Mouse (Mus musculus): ENCODE measurements around the gene Wdr18.

Wdr18 gene

DNA sequence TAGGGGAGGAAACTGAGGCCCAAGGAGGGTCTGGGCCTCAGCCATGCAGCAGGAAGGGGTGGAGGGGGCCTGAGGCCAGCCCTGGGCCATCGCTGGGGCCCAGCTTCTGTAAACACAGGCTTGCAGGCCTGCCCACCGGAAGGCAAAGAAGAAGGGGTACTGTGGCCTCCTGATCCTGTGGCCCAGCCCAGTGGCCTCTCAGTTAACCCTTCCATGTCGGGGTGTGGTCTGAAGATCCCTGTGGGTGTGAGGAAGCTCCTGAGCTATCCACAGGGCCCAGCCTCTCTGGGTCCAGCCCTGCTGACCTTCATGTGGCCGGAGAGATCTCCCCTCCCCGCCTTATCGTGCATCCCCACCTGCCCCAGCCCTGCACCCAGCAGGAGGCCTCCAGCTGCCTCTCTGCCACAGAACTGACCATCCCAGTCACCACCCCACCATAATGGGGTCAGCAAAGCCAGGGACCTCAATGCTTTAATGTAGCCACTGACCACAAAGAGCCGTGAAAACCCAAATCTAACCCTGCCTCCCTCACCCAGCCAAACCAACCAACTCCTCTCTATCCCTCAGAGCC lies 13.1 kb upstream of the Wdr18 start:
- no peak for DNase-seq (ENCODE audit: low read depth in 2 of 2, low spot score in 2 of 2)

DNA sequence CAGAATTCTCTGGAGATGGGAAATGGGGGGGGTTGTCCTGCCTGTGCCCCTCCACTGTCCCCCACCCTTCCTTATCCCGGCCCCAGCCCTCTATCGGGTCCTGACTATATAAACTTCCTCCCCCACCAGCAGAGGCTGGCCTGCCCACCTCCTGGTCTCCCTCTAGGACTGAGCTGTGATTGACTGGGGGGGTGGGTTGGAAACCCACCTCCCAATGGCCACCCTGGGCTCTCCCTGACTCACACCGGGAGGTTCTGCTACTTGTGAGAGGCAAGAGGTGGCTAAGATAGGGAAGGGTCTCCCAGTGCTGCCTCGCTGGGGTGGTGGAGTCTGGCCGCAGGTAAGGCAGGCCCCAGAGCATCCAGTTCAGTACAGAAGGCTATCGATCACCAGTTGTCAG lies 12.4 kb upstream of the Wdr18 start:
- no peak for DNase-seq (ENCODE audit: low read depth in 2 of 2, low spot score in 2 of 2)

DNA sequence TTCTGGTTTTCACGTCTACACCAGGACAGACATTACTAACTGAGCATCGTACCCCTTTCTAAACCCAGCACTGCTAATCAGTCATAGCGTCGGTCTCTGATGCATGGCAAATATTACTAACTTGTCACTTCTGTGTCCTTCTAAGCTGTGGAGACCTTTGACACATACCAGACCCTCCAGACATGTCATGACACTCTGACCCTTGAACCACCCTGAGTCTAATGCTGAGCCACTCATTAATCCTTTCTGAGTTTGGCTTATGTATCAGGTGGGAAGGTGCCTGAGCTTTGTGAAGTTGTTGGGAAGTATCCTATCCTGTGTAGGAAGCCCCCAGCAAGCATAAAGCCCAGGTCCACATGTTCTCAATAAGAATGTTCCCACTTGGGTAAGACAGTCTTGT lies 10.1 kb upstream of the Wdr18 start:
- no peak for DNase-seq (ENCODE audit: low read depth in 2 of 2, low spot score in 2 of 2)

DNA sequence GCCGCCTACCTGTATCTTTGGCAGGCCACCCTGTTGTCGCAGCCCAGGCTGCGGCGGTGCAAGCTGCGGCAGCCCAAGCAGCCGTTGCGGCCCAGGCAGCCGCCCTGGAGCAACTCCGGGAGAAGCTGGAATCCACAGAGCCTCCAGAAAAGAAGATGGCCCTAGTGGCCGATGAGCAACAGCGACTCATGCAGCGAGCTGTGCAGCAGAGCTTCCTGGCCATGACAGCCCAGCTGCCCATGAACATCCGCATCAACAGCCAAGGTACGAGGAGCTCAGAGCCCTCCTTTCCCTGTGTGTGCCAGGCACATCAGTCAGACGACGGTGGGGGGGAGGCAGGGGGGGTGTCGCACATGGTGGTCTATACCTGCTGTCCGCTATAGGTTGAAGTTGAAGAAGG lies 9.3 kb upstream of the Wdr18 start:
- DNase-seq (ENCODE audit: low read depth in 2 of 2, low spot score in 2 of 2), result no peak

DNA sequence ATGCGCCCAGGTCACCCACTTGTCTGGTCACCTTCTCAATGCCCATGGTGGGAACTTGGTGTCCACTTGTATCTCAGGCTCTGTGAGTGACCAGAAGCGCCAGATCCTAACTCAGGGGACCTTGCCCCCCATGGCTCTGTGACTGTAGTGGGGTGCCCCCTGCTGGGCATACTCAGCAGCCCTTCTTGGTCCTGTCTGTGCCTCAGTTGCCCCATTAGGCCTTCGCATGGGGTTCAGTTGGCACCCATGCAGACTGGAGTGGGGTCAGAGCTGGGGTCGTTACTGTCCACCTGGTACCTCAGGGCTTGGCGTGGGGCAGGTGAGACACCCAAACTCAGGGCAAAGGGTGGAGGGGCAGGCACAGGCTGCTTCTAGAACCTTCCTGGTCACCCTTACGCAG lies 6.0 kb upstream of the Wdr18 start:
- DNase-seq (ENCODE audit: low read depth in 2 of 2, low spot score in 2 of 2), result peak in 1 of 2 experiments; percentile 11

DNA sequence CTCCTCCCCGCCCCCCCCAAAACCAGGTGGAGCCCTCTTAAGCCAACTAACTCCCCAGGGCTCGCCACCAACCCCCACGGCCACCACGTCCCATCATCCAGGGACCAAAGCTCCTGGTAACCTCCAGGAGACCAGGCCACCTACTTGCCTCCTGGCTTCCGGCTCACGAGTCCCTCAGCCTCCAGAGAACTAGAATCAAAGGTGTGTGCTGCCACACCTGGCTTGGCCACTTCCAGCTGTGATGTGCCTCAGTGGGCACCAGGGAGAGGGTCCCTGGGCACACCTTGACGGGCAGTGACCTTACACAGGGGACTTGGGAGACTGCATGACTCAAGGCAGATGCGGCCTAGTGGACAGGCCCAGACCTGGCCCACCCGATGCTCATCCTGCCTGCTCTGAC lies 4.3 kb upstream of the Wdr18 start:
- DNase-seq (ENCODE audit: low read depth in 2 of 2, low spot score in 2 of 2), result no peak

DNA sequence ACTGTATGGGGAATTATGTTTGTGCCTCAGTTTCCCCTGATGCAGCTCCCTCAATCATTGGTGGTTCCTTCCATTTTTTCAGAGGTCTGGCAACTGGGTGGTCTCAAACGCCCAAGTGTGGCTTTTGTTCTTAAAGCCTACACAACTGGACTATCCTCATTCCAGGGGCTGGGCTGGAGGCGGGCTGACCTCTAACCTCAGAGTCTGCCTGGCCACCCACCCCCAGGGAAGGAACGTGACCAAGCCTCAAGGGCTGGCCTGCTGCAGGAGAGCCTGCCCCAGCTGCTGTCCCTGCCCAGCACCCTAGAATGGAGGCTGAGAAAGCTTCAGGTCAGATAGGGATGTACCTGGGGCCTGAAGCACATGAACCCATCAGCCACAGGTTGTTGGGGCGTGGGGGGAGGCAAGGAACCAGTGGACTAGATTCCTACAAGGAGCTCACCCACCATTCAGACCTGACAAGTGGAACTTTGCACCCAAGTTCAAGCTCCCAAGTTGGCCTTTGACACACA lies 3.3 kb upstream of the Wdr18 start:
- no peak for DNase-seq (ENCODE audit: low read depth in 2 of 2, low spot score in 2 of 2)

DNA sequence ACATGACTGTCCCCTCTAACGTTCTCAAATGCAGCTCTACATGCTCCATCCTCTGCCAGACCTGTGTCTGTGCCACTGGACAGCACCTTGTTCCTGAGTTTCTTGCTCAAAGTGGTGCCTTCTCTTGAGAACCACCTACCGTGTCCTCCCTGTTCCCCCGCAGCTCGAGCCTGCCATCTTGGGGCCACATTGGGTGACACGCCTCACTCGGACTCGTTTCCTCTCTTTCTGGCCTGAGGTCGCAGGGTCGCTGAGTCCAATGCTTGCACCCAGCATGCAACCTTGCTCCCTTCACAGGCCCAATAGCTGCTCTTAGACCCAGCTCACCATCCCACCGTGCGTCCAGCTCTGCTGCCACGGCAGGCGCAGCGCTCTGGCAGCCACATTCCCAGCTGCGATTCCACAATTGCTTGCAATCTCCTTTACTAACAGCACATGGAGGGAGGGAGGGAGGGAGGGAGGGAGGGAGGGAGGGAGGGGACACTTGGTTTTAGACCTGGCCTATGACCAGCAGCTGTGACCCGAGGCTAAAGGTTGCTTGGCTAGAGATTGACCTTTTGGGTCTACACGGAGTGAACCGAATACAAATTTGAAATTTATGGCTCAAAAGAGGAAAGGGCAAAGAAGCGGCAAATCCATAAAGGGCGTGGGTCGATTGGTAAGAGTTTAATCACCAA lies 1.7 kb upstream of the Wdr18 start:
- peak; percentile 68 to 76 for DNase-seq (ENCODE audit: low read depth in 2 of 2, low spot score in 2 of 2)

DNA sequence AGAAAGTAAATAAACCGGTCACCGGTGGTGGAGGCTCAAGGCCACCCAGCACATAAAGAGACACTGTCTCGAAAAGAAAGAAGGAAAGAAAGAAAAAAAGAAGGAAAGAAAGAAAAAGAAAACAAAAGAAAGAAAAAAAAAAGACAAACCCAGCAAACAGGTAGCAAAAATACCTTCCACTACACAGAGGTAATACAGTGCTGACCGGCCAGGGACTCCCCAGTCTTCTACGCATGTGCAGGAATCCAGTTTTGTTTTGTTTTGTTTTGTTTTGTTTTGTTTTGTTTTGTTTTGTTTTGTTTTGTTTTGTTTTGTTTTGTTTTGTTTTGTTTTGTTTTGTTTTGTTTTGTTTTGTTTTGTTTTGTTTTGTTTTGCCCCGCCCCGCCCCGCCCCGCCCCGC lies 540 bp upstream of the Wdr18 start:
- DNase-seq (ENCODE audit: low read depth in 2 of 2, low spot score in 2 of 2), result peak in 1 of 2 experiments; percentile 29

DNA sequence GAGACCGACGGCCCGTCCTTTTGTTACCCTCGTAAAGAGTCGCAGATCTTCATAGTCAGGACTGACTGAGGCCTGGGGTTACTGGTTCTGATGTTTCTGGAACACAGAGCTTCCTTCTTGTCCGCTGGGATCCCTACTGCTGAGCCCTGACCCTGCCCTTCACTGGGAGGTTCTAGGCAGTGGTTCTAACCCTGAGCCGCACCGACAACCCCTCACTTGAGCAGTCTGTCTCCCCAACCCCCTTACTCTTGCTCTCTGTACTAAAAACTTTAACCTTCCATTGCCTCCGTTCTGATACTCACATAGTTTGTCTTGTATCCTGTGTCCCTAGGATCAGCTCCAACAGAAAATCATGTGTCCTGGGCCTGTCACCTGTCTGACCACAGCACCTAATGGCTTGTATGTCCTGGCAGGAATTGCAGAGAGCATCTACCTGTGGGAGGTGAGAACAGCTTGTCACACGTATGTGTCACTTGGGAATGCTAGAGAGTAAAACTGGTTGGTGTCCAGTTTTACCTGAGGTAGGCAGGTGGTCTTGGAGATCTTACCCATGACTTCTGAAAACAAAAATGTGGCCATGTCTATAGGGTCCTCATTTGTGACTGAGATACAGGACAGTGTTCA lies 831 bp downstream of the Wdr18 start:
- DNase-seq (ENCODE audit: low read depth in 2 of 2, low spot score in 2 of 2), result no peak

DNA sequence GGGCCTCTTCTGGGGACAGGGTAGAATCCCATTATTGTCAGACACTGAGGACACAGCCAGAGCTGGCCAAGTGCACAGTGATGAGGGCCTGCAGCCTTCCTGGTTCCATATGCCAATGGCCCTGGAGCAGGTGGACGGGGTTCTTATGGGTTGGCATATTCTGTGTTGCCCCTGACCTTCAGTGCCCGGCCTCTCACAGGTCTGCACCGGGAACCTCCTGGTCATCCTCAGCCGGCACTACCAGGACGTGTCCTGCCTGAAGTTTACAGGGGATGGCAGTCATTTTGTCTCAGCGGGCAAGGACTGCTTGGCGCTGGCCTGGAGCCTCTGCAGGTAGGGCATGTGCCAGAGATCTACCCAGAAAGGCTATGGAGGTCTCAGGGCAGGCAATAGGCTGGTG lies 4.8 kb downstream of the Wdr18 start:
- DNase-seq (ENCODE audit: low read depth in 2 of 2, low spot score in 2 of 2), result no peak

DNA sequence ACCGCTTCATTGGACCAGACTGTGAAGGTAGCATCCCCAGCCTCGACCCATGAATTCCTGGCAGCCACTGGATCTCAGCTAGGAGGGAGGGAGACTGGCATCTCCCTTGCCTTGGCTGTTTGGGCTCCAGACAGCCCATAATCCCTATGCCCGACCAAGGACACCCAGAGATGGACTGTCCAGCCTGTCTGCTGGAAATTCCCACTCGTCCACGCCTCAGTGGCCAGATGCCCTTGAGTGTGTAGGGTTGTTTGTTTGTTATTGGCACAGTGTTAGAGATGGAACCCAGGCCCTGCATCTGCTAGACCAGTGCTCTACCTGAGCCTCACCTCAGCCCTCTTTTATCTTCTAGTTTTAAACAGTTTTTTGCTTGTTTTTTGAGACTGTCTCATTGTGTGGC lies 5.4 kb downstream of the Wdr18 start:
- no peak for DNase-seq (ENCODE audit: low read depth in 2 of 2, low spot score in 2 of 2)

DNA sequence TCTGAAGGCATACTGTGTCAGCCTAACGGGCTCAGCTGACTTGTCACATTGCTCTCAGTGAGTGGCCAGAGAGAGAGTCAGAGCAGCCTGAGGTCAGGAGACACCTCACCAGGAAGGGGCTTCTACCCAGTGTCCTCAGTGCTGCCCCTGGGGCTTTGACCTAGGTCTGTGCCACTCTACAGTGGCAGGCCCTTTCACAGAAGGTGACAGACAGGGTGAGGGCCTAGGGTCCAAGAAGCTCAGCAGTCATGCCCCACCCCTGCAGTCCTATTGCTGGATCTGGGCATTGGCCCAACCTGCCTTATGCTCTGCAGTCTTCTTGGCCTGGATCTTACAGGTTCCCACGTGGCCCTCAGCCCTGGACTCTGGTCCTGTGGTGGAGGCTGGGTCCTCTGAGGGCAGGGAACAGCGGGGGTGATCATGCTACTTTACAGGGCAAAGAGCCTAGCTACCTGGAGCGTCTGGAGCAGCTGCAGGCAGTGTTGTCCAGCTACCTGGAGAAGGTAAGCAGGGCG lies 7.0 kb downstream of the Wdr18 start:
- DNase-seq (ENCODE audit: low read depth in 2 of 2, low spot score in 2 of 2), result no peak

DNA sequence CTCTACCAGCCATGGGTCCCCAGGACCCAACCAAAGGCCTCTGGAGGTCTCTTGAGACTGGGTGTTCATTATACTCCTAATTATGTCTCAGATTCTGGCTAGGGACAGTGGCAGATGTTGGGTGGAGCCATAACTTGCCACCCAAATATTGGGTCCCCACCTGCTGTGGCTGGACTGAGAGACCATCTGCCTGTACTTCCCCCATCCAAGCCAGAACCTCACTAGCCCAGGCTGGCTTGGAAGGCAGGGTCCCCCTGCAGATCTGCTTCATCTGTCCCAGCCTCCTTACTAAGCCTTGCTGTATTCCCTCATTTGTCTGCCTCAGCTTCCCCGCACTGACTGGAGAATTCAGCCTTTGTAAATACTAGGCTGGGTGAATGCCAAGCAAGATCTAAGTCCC lies 8.2 kb downstream of the Wdr18 start:
- DNase-seq (ENCODE audit: low read depth in 2 of 2, low spot score in 2 of 2), result no peak

DNA sequence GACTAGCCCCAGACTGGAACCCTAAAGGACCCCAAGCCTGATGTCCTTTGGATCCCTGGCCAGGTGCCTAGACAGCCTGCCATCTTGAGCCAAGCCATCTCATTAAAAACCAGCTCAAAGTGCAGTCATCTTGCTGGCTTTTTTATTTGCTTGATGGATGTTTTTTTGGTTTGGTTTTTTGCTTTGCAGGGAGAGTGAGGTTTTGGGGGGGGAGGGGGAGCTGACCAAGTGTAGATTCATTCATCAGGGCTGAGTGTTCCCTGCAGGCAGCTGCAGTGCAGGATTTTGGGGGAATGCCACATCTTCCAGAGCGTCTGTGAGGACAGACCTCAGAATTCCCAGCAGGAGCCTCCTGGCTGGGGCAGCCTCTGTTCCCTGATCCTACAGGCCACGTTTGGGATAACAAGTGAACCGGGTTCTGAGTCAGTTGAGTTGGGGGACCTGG lies 9.2 kb downstream of the Wdr18 start:
- DNase-seq (ENCODE audit: low read depth in 2 of 2, low spot score in 2 of 2), result no peak

DNA sequence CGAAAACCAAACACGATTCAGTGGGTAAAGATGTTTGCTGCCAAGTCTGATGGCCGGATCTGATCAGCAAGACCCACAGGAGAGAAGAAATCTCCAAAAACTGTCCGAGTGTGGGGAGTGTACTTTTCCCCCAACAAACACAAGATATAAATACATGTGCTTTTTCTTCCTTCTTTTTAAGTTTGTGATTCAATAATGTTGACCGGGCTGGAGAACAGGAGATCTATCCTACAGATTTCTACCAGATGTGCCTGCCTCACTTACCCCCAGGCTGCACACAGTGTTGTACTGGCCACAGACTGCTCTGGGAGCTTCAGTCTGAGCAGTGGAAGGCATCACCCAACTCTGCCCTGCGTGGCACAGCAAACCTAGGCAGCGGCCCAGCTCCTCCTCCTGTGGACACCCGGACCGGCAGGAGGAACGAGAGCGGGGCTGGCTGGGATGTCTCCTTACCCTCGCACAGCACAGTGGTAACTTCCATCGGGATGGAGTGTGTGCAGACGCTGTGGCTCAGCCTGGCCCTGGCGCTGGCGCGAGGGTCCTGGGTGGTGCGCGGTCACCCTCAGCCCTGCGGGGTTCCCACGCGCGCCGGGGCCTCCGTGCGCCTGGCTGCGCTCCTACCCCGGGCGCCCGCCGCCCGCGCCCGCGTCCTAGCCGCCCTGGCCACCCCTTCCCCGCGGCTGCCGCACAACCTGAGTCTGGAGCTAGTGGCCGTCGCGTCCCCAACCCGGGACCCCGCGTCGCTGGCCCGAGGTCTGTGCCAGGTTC lies 10.6 kb downstream of the Wdr18 start, which contains the start of gene Grin3b:
Grin3b (plus strand) TSS at position 301 of the 768 bp plus-strand sequence.
- no peak for DNase-seq (ENCODE audit: low read depth in 2 of 2, low spot score in 2 of 2)

DNA sequence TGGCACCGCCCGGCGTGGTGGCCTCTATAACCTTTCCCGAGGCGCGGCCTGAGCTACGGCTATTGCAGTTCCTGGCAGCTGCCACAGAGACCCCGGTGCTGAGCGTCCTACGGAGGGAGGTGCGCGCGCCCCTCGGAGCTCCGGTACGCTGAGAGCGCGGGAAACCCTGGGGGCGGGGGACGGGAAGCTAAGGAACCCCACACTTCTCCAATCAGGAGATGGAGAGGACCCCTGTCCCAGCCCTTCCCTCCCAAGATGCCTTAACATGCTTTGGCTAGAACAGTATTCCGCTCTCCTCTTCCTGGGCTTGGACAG lies 11.2 kb downstream of the Wdr18 start:
- no peak for DNase-seq (ENCODE audit: low read depth in 2 of 2, low spot score in 2 of 2)

DNA sequence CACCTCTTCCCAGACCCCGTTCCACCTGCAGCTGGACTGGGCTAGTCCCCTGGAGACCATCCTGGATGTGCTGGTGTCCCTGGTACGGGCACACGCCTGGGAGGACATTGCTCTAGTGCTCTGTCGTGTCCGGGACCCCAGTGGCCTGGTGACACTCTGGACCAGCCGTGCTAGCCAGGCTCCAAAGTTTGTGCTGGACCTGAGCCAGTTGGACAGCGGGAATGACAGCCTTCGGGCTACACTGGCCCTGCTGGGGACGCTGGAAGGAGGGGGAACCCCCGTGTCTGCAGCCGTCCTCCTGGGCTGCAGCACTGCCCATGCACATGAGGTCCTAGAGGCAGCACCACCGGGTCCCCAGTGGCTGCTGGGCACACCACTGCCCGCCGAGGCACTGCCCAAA lies 12.9 kb downstream of the Wdr18 start:
- DNase-seq (ENCODE audit: low read depth in 2 of 2, low spot score in 2 of 2), result no peak

DNA sequence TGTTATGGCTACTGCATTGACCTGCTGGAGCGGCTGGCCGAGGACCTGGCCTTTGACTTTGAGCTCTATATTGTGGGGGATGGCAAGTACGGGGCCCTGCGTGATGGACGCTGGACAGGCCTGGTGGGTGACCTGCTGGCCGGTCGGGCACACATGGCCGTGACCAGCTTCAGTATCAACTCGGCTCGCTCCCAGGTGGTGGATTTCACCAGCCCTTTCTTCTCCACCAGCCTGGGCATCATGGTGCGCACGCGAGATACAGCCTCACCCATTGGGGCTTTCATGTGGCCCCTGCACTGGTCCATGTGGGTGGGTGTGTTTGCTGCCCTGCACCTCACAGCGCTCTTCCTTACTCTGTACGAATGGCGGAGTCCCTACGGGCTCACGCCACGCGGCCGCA lies 14.1 kb downstream of the Wdr18 start:
- DNase-seq (ENCODE audit: low read depth in 2 of 2, low spot score in 2 of 2), result no peak

DNA sequence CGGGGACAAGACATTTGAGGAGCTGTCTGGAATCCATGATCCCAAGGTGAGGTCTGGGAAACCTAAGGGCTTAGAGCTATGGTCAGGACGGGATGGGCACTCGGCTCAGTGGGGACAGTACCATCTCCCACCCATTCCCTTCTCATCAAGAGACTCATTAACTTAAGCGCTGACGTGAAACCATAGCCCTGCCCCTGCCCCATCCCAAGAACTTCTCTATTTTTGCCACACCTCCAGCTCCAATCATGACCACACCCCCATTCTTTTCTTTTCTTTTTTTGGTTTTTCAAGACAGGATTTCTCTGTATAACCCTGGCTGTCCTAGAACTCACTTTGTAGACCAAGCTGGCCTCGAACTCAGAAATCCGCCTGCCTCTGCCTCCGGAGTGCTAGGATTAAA lies 14.7 kb downstream of the Wdr18 start:
- DNase-seq (ENCODE audit: low read depth in 2 of 2, low spot score in 2 of 2), result no peak

DNA sequence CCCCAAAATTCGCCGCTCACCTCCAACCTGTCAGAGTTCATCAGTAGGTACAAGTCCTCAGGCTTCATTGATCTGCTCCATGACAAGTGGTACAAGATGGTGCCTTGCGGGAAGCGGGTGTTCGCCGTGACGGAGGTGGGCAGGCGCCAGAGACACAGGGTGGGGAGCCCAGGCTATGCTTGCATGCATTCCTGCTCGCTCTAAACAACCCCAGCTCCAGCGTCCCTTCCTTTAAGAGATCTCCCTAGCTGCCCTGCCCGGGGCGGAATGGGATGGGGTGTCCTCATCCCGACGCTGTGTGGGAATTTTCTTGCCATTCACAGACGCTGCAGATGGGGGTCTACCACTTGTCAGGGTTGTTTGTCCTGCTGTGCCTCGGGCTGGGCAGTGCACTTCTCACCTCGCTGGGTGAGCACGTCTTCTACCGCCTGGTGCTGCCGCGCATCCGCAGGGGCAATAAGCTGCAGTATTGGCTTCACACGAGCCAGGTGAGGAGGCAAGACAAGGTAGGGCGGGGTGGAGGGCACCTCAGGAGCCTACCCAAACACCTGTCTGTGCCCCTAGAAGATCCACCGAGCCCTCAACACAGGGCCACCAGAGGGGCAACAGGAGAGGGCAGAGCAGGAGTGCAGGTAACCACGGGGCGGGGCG lies 16.2 kb downstream of the Wdr18 start:
- no peak for DNase-seq (ENCODE audit: low read depth in 2 of 2, low spot score in 2 of 2)
